Mouse (Mus musculus): ENCODE measurements around the gene Uqcc2. TPM values are rescaled to one million over a fixed set of nuclear protein-coding genes. Genes with fewer than 3 reads are reported as not detected.

The Uqcc2 gene
- polyA plus RNA-seq, 1 experiment from 2014 or later, result 206 TPM

DNA sequence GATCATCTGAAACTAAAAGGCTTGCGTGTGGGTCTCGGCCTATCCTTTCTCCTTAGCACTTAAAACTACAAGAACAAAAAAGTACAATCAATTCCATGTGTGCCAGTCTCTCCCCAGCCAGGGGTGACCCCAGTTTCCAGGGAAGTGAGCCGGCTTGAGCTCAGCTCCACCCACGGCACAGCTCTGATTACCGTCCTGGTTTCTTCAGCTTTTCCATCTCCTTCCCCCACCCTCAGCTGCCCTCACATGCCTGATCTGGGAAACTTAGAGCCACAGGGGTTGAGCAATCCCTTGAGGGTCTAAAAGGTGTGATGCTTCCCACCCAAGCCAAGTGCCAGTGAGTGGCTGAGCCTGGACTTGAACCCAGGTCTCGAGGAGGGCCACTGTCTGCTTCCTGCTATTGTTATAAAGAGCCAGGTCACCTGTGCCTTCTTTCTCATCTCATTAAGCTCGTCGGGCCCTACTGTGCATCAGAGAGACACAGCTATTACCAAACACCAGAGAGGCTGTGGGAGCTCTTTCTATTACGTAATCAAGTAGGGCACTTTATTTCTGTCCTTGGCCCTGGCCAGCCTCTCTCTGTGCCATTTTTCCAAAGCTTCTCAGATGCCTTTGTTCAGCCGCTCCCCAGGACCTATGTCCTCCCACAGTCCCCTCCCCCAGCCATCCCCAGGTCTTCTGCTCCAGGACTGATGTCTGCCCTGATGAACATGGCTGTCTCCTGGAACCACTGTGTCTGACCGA, 36.4 kb upstream of the Uqcc2 start:
- Histone ChIP-seq H3K27ac (ENCODE audit: low read depth, low read length) (no peak overlapping the region), H3K4me1 (replicated peaks; ENCODE audit: control insufficient read depth, insufficient read depth, low read length) (no peaks in the 10 kb centered on the region), H3K4me2 (replicated peaks; ENCODE audit: low read depth) (no peak overlapping the region), H3K36me3 (ENCODE audit: control insufficient read depth, insufficient read depth) (no peaks in the 10 kb centered on the region), H3K9me3 (ENCODE audit: control insufficient read depth) (no peaks in the 10 kb centered on the region), H3K9ac (ENCODE audit: low read depth, low read length) (no peak overlapping the region), H3K4me3 (ENCODE audit: low read depth, low read length) (no peak overlapping the region), H3K27me3 (replicated peaks; ENCODE audit: control insufficient read depth, insufficient read depth, low read length) (no peaks in the 10 kb centered on the region)
- WGBS, result 77% methylated on average over 11 of the region's 11 CpGs
- ATAC-seq, result no peak
- no peak for TF ChIP-seq CTCF (IDR thresholded peaks at IDR 0.05; ENCODE audit: low read depth)

DNA sequence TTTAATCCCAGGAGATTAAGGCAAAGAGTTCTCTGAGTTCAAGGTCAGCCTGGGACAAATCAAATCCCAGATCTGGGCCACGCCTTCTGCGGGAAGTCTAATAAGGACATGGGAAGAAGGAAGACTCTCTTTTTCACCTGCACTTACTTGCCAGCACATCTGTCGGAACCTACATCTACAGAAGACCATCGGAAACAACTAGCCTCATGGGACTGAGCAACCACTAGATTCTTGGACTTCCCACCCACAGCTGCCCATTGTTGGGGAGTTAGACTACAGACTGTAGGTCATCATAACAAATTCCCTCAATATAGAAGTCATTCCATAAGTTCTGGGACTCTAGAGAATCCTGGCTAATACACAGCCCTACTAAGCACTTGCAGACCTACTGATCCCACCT, 34.9 kb upstream of the Uqcc2 start:
- 92% methylated on average over 4 of the region's 4 CpGs for WGBS
- no peak for TF ChIP-seq CTCF (IDR thresholded peaks at IDR 0.05; ENCODE audit: low read depth)
- Histone ChIP-seq H3K27me3 (replicated peaks; ENCODE audit: control insufficient read depth, insufficient read depth, low read length) (no peaks in the 10 kb centered on the region), H3K36me3 (ENCODE audit: control insufficient read depth, insufficient read depth) (no peaks in the 10 kb centered on the region), H3K4me3 (ENCODE audit: low read depth, low read length) (no peak overlapping the region), H3K27ac (ENCODE audit: low read depth, low read length) (no peak overlapping the region), H3K4me1 (replicated peaks; ENCODE audit: control insufficient read depth, insufficient read depth, low read length) (no peaks in the 10 kb centered on the region), H3K9ac (ENCODE audit: low read depth, low read length) (no peak overlapping the region), H3K9me3 (ENCODE audit: control insufficient read depth) (no peaks in the 10 kb centered on the region), H3K4me2 (replicated peaks; ENCODE audit: low read depth) (no peak overlapping the region)
- ATAC-seq, result no peak

DNA sequence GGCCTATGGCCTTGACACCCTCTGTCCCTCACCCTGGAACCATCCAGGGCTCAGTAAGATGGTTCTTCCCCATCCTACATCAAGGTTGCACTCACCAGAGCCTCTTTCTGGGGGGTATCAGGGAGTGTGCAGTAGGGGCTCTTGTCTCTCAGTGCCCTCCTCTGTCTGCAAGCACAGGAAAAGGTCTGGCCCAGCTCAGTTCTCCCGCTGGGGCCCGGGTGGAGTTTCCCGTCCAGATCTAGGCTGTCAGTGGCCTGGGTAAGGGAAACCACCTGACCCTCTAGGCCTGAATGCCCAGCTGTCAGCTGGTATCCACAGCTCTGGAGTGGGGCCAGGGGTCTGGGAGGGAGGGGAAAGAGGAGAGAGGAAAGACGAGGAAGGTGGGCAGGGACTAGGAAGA, 33.8 kb upstream of the Uqcc2 start, which contains the start of gene Ip6k3:
TSS of gene Ip6k3 (minus strand) at position 251 of the 400 bp plus-strand sequence.
- Histone ChIP-seq H3K4me3 (ENCODE audit: low read depth, low read length) (no peak within 1 kb of the TSS), H3K9ac (ENCODE audit: low read depth, low read length) (no peak within 1 kb of the TSS), H3K27ac (ENCODE audit: low read depth, low read length) (no peak within 1 kb of the TSS), H3K9me3 (ENCODE audit: control insufficient read depth) (no peaks in the 10 kb centered on the region), H3K27me3 (replicated peaks; ENCODE audit: control insufficient read depth, insufficient read depth, low read length) (no peaks in the 10 kb centered on the region), H3K4me1 (replicated peaks; ENCODE audit: control insufficient read depth, insufficient read depth, low read length) (no peaks in the 10 kb centered on the region), H3K4me2 (replicated peaks; ENCODE audit: low read depth) (no peak within 1 kb of the TSS), H3K36me3 (ENCODE audit: control insufficient read depth, insufficient read depth) (no peaks in the 10 kb centered on the region)
- WGBS, result 66% methylated on average over 4 of the region's 4 CpGs
- TF ChIP-seq CTCF (IDR thresholded peaks at IDR 0.05; ENCODE audit: low read depth), result no peak
- no peak for ATAC-seq

DNA sequence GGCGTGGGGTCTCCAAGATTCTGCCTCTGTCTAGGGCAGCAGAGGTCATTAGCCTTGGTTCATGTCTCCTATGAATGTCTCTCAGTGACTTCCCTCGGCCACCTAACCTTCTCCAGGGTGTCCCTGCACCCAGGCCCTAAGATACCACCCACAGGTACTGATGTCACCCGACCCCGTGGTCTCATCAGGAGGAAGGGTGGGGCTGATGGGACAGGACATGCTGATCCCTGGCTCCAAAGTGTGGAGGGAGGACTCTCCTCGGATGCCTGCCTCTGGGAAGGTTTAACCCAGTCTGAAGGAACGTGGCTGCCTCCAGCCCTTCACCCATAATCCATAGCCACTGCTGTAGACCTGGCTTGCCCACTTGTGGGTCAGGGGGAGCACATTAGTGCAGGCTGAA, 33.2 kb upstream of the Uqcc2 start:
- 77% methylated on average over 6 of the region's 6 CpGs for WGBS
- Histone ChIP-seq H3K27ac (ENCODE audit: low read depth, low read length) (no peak overlapping the region), H3K4me2 (replicated peaks; ENCODE audit: low read depth) (no peak overlapping the region), H3K4me3 (ENCODE audit: low read depth, low read length) (no peak overlapping the region), H3K9ac (ENCODE audit: low read depth, low read length) (no peak overlapping the region), H3K4me1 (replicated peaks; ENCODE audit: control insufficient read depth, insufficient read depth, low read length) (no peaks in the 10 kb centered on the region), H3K9me3 (ENCODE audit: control insufficient read depth) (no peaks in the 10 kb centered on the region), H3K27me3 (replicated peaks; ENCODE audit: control insufficient read depth, insufficient read depth, low read length) (no peaks in the 10 kb centered on the region), H3K36me3 (ENCODE audit: control insufficient read depth, insufficient read depth) (no peaks in the 10 kb centered on the region)
- ATAC-seq, result no peak
- TF ChIP-seq CTCF (IDR thresholded peaks at IDR 0.05; ENCODE audit: low read depth), result no peak

DNA sequence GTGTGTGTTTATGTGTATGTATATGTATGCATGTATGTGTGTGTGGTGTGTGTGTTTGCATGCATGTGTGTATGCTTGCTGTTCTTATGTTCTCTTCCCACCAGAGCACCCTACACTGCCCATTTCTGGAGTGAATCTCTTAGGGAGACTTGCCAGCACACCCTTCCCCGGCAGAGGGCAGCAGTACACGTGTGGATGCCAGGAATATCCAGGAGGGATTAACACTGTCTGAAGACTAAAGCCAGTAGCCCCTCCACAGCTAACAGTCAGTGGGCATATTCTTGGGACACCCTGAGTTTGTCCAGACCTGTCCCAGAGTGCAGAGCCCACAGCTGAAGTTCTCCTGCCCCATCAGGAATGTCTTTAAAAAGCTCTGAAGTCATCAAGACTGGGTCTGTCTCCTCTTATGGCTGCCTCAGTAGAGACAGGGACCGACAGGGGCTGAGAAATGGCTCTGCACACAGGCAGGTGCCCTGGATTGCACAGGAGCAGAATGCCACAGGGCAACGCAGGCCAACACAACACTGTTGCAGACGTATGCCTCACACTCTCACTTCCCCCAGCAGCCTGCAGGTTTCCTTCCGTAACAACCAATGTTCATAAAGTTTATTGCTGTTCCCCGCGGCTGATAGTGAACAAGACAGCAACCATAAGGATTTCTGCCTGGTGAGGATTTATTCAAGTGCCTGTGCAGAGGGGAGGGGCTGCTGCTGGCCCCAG, 31.5 kb upstream of the Uqcc2 start:
- WGBS, result 26% methylated on average over 8 of the region's 8 CpGs
- Histone ChIP-seq H3K27ac (ENCODE audit: low read depth, low read length) (no peak overlapping the region), H3K4me1 (replicated peaks; ENCODE audit: control insufficient read depth, insufficient read depth, low read length) (no peaks in the 10 kb centered on the region), H3K4me2 (replicated peaks; ENCODE audit: low read depth) (no peak overlapping the region), H3K36me3 (ENCODE audit: control insufficient read depth, insufficient read depth) (no peaks in the 10 kb centered on the region), H3K9me3 (ENCODE audit: control insufficient read depth) (no peaks in the 10 kb centered on the region), H3K9ac (ENCODE audit: low read depth, low read length) (no peak overlapping the region), H3K4me3 (ENCODE audit: low read depth, low read length) (no peak overlapping the region), H3K27me3 (replicated peaks; ENCODE audit: control insufficient read depth, insufficient read depth, low read length) (no peaks in the 10 kb centered on the region)
- TF ChIP-seq CTCF (IDR thresholded peaks at IDR 0.05; ENCODE audit: low read depth), result peak; percentile 79
- peak; percentile 54 for ATAC-seq

DNA sequence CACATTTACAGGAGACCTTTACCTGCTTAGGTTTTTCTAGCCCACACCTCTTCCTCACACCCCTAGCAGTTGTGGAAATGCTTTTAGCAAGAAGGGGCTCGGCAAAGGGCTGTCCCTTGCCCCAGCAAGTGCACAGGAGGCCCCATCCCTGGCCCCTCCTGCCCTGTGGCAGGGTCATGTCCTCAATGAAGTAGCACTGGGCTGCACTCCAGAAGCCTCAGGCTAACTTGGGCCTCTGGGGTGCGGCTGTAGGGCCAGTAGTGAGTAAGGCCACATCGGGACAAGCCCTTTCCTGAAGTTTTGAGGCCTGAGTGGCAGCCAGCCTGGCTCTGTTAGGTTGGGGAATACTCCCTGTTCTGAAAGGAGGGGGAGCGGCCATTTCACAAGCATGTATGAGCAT, 27.2 kb upstream of the Uqcc2 start:
- no peak for ATAC-seq
- Histone ChIP-seq H3K27me3 (replicated peaks; ENCODE audit: control insufficient read depth, insufficient read depth, low read length) (no peaks in the 10 kb centered on the region), H3K27ac (ENCODE audit: low read depth, low read length) (no peak overlapping the region), H3K4me2 (replicated peaks; ENCODE audit: low read depth) (no peak overlapping the region), H3K4me1 (replicated peaks; ENCODE audit: control insufficient read depth, insufficient read depth, low read length) (no peaks in the 10 kb centered on the region), H3K36me3 (ENCODE audit: control insufficient read depth, insufficient read depth) (no peaks in the 10 kb centered on the region), H3K9ac (ENCODE audit: low read depth, low read length) (no peak overlapping the region), H3K9me3 (ENCODE audit: control insufficient read depth) (no peaks in the 10 kb centered on the region), H3K4me3 (ENCODE audit: low read depth, low read length) (no peak overlapping the region)
- TF ChIP-seq CTCF (IDR thresholded peaks at IDR 0.05; ENCODE audit: low read depth), result no peak
- WGBS, result 62% methylated on average over 4 of the region's 4 CpGs
